Mouse (Mus musculus) hindbrain, embryonic 10.5 days (tissue): ENCODE results near the gene Lsamp. TPM values are rescaled to one million over a fixed set of nuclear protein-coding genes. Genes with fewer than 3 reads are reported as not detected.

Experiments
- DNase-seq: peaks from one replicate; pipeline ENCODE4 v3.0.0-alpha.2; 2017; ENCODE audit warnings: low spot score
- H3K27ac ChIP-seq: fragments of 300-500 bp; sonication (generic); 2 replicates; pipeline ENCODE4 v1.5.1; 2016; ENCODE audit warnings: mild to moderate bottlenecking, moderate library complexity
- H3K27me3 ChIP-seq: fragments of 300-500 bp; sonication (generic); 2 replicates; pipeline ENCODE4 v1.6.1; 2016; ENCODE audit warnings: mild to moderate bottlenecking; ENCODE audit not compliant: poor library complexity, insufficient read depth, severe bottlenecking
- H3K36me3 ChIP-seq: fragments of 300-500 bp; sonication (generic); 2 replicates; pipeline ENCODE4 v1.6.1; 2016; ENCODE audit warnings: mild to moderate bottlenecking, moderate library complexity
- H3K4me1 ChIP-seq: fragments of 300-500 bp; sonication (generic); replicated peaks from 2 replicates; pipeline ENCODE4 v1.6.1; 2016; ENCODE audit warnings: mild to moderate bottlenecking
- H3K4me3 ChIP-seq: fragments of 300-500 bp; sonication (generic); 2 replicates; pipeline ENCODE4 v1.5.1; 2016; ENCODE audit warnings: mild to moderate bottlenecking, moderate library complexity
- H3K9me3 ChIP-seq: fragments of 300-500 bp; sonication (generic); 2 replicates; pipeline ENCODE4 v1.6.1; 2016; ENCODE audit warnings: mild to moderate bottlenecking, moderate library complexity
- WGBS: fragments of 180-500 bp; shearing (Covaris S2); methylation state at CpG from one replicate; pipeline ENCODE4 v1.1.7; 2016; 5-methylcytosine and 5-hydroxymethylcytosine counted together
- polyA plus RNA-seq: library from polyadenylated mRNA; unstranded; fragments of >200 nt; fragmentation: Nextera tagmentation; extraction: Ambion mirVana; gene quantifications from 2 replicates; pipeline ENCODE4 v1.2.1, GENCODE M21; 2016

The Lsamp gene
- polyA plus RNA-seq, 1 experiment from 2014 or later = 17.2 TPM

- H3K27ac ChIP-seq = no peak overlapping the region
Measured at GRCm38 (mm10) chr16:41771427-41772125, 1787.4 kb downstream of the Lsamp start.

GRCm38 (mm10) chr16:41777586-41777985, 1793.4 kb downstream of the Lsamp start:
- no peak overlapping the region for H3K4me3 ChIP-seq
- no peaks in the 10 kb centered on the region for H3K27me3 ChIP-seq

More at GRCm38 (mm10) chr16:41771427-41772125, 1787.4 kb downstream of the Lsamp start:
- no peaks in the 10 kb centered on the region for H3K27me3 ChIP-seq
- peaks cover 4% of the 10 kb centered on the region for H3K4me1 ChIP-seq
- no peaks in the 10 kb centered on the region for H3K9me3 ChIP-seq
- H3K36me3 ChIP-seq = no peaks in the 10 kb centered on the region
- H3K4me3 ChIP-seq = no peak overlapping the region
- no peak for DNase-seq
- 61% methylated on average over 4 of the region's 4 CpGs for WGBS

GRCm38 (mm10) chr16:41785600-41785999, 1801.4 kb downstream of the Lsamp start:
- Histone ChIP-seq H3K27me3 (no peaks in the 10 kb centered on the region), H3K27ac (no peak overlapping the region), H3K36me3 (no peaks in the 10 kb centered on the region), H3K9me3 (no peaks in the 10 kb centered on the region), H3K4me3 (no peak overlapping the region), H3K4me1 (no peaks in the 10 kb centered on the region)
- 89% methylated on average over 2 of the region's 2 CpGs for WGBS
- no peak for DNase-seq

More at GRCm38 (mm10) chr16:41777586-41777985, 1793.4 kb downstream of the Lsamp start:
- WGBS = 64% methylated on average over 1 of the region's 1 CpGs
- DNase-seq = no peak
- Histone ChIP-seq H3K27ac (no peak overlapping the region), H3K36me3 (no peaks in the 10 kb centered on the region), H3K4me1 (no peaks in the 10 kb centered on the region), H3K9me3 (no peaks in the 10 kb centered on the region)

GRCm38 (mm10) chr16:41786704-41787103, 1802.5 kb downstream of the Lsamp start:
- no peak for DNase-seq
- H3K27me3 ChIP-seq = no peaks in the 10 kb centered on the region
- no peaks in the 10 kb centered on the region for H3K9me3 ChIP-seq
- H3K36me3 ChIP-seq = no peaks in the 10 kb centered on the region
- no peaks in the 10 kb centered on the region for H3K4me1 ChIP-seq
- whole genome bisulfite sequencing = 92% methylated on average over 3 of the region's 3 CpGs
- no peak overlapping the region for H3K27ac ChIP-seq
- H3K4me3 ChIP-seq = no peak overlapping the region

GRCm38 (mm10) chr16:41787146-41787545, 1803.0 kb downstream of the Lsamp start:
- Histone ChIP-seq H3K36me3 (no peaks in the 10 kb centered on the region), H3K27me3 (no peaks in the 10 kb centered on the region), H3K4me3 (no peak overlapping the region), H3K4me1 (no peaks in the 10 kb centered on the region), H3K27ac (no peak overlapping the region), H3K9me3 (no peaks in the 10 kb centered on the region)
- DNase-seq = no peak
- 71% methylated on average over 1 of the region's 1 CpGs for WGBS

- no peaks in the 10 kb centered on the region for H3K36me3 ChIP-seq
- H3K9me3 ChIP-seq = no peaks in the 10 kb centered on the region
- no peak overlapping the region for H3K4me3 ChIP-seq
- no peaks in the 10 kb centered on the region for H3K4me1 ChIP-seq
- H3K27ac ChIP-seq = no peak overlapping the region
- no peaks in the 10 kb centered on the region for H3K27me3 ChIP-seq
- WGBS = 86% methylated on average over 2 of the region's 2 CpGs
- DNase-seq = no peak
Measured at GRCm38 (mm10) chr16:41790016-41790415, 1805.9 kb downstream of the Lsamp start.

- WGBS = 90% methylated on average over 6 of the region's 6 CpGs
- H3K9me3 ChIP-seq = no peaks in the 10 kb centered on the region
- H3K4me1 ChIP-seq = no peaks in the 10 kb centered on the region
- H3K4me3 ChIP-seq = no peak overlapping the region
- no peak for DNase-seq
- H3K27ac ChIP-seq = no peak overlapping the region
- no peaks in the 10 kb centered on the region for H3K36me3 ChIP-seq
- H3K27me3 ChIP-seq = no peaks in the 10 kb centered on the region
Measured at GRCm38 (mm10) chr16:41820369-41820768, 1836.2 kb downstream of the Lsamp start.

GRCm38 (mm10) chr16:41826899-41827604, 1842.9 kb downstream of the Lsamp start:
- Histone ChIP-seq H3K9me3 (no peaks in the 10 kb centered on the region), H3K27me3 (no peaks in the 10 kb centered on the region), H3K27ac (no peak overlapping the region), H3K4me3 (no peak overlapping the region), H3K36me3 (no peaks in the 10 kb centered on the region), H3K4me1 (0 out of 2 replicates have a peak, but pooled peaks cover 4% of the 10 kb centered on the region)
- DNase-seq = no peak
- 79% methylated on average over 5 of the region's 5 CpGs for WGBS

- 0 out of 2 replicates have a peak, but pooled peaks cover 4% of the 10 kb centered on the region for H3K4me1 ChIP-seq
- H3K36me3 ChIP-seq = no peaks in the 10 kb centered on the region
- WGBS = 77% methylated on average over 3 of the region's 3 CpGs
- no peaks in the 10 kb centered on the region for H3K27me3 ChIP-seq
- DNase-seq = no peak
- H3K9me3 ChIP-seq = no peaks in the 10 kb centered on the region
- H3K4me3 ChIP-seq = no peak overlapping the region
- H3K27ac ChIP-seq = no peak overlapping the region
Measured at GRCm38 (mm10) chr16:41827605-41827948, 1843.4 kb downstream of the Lsamp start.

GRCm38 (mm10) chr16:41834637-41835036, 1850.5 kb downstream of the Lsamp start:
- Histone ChIP-seq H3K36me3 (no peaks in the 10 kb centered on the region), H3K27me3 (no peaks in the 10 kb centered on the region), H3K27ac (no peak overlapping the region), H3K9me3 (no peaks in the 10 kb centered on the region), H3K4me1 (no peaks in the 10 kb centered on the region), H3K4me3 (no peak overlapping the region)
- DNase-seq = no peak
- WGBS = 78% methylated on average over 3 of the region's 3 CpGs

GRCm38 (mm10) chr16:41835745-41836144, 1851.6 kb downstream of the Lsamp start:
- Histone ChIP-seq H3K4me1 (no peaks in the 10 kb centered on the region), H3K4me3 (no peak overlapping the region), H3K36me3 (no peaks in the 10 kb centered on the region), H3K9me3 (no peaks in the 10 kb centered on the region), H3K27ac (no peak overlapping the region), H3K27me3 (no peaks in the 10 kb centered on the region)
- DNase-seq = no peak
- 60% methylated on average over 6 of the region's 6 CpGs for WGBS

- no peaks in the 10 kb centered on the region for H3K36me3 ChIP-seq
- H3K9me3 ChIP-seq = no peaks in the 10 kb centered on the region
- no peaks in the 10 kb centered on the region for H3K27me3 ChIP-seq
- no peak overlapping the region for H3K27ac ChIP-seq
- 85% methylated on average over 2 of the region's 2 CpGs for WGBS
- H3K4me3 ChIP-seq = no peak overlapping the region
- no peaks in the 10 kb centered on the region for H3K4me1 ChIP-seq
- DNase-seq = no peak
Measured at GRCm38 (mm10) chr16:41839751-41840404, 1855.7 kb downstream of the Lsamp start.

- no peaks in the 10 kb centered on the region for H3K36me3 ChIP-seq
- H3K9me3 ChIP-seq = no peaks in the 10 kb centered on the region
- no peaks in the 10 kb centered on the region for H3K4me1 ChIP-seq
- no peak for DNase-seq
- 90% methylated on average over 6 of the region's 6 CpGs for WGBS
- no peak overlapping the region for H3K4me3 ChIP-seq
- no peak overlapping the region for H3K27ac ChIP-seq
- H3K27me3 ChIP-seq = no peaks in the 10 kb centered on the region
Measured at GRCm38 (mm10) chr16:41846903-41847302, 1862.7 kb downstream of the Lsamp start.
